Mouse (Mus musculus): ENCODE measurements at regions not wholly inside any gene's neighbourhood (a gene's known extent, or its start where the extent isn't known, plus 50 kb on each side); places are given as distances from the start of the nearest gene placed in this dataset.

- no peak overlapping the region for H3K4me3 ChIP-seq (replicated peaks; ENCODE audit: insufficient read depth, low read depth, low read length)
These were observed 539.9 kb upstream of the Zfp804a start for GRCm38 (mm10) chr2:81513030-81513579.

GRCm38 (mm10) chr2:81538111-81538510 is 514.9 kb upstream of the Zfp804a start:
- Histone ChIP-seq H3K4me3 (replicated peaks; ENCODE audit: insufficient read depth, low read depth, low read length) (no peak overlapping the region), H3K27me3 (ENCODE audit: control insufficient read depth, insufficient read depth, low read length) (no peaks in the 10 kb centered on the region), H3K4me1 (ENCODE audit: control insufficient read depth, insufficient read depth, low read length) (no peaks in the 10 kb centered on the region), H3K27ac (ENCODE audit: insufficient read depth, low read length) (no peak overlapping the region)
- WGBS: 80% methylated on average over 2 of the region's 2 CpGs
- DNase-seq: no peak
- TF ChIP-seq CTCF (IDR thresholded peaks at IDR 0.05; ENCODE audit: borderline replicate concordance, insufficient read depth, low read depth, low read length): no peak
- no peak for TF ChIP-seq POLR2A (IDR thresholded peaks at IDR 0.05; ENCODE audit: borderline replicate concordance, insufficient read depth, low read length)

More at GRCm38 (mm10) chr2:81513030-81513579, 539.9 kb upstream of the Zfp804a start:
- Histone ChIP-seq H3K4me1 (ENCODE audit: control insufficient read depth, insufficient read depth, low read length) (no peaks in the 10 kb centered on the region), H3K27ac (ENCODE audit: insufficient read depth, low read length) (no peak overlapping the region), H3K27me3 (ENCODE audit: control insufficient read depth, insufficient read depth, low read length) (no peaks in the 10 kb centered on the region)
- WGBS: 91% methylated on average over 4 of the region's 4 CpGs
- DNase-seq: no peak
- TF ChIP-seq CTCF (IDR thresholded peaks at IDR 0.05; ENCODE audit: borderline replicate concordance, insufficient read depth, low read depth, low read length) (no peak), POLR2A (IDR thresholded peaks at IDR 0.05; ENCODE audit: borderline replicate concordance, insufficient read depth, low read length) (no peak)

GRCm38 (mm10) chr2:81549158-81549557 is 503.9 kb upstream of the Zfp804a start:
- Histone ChIP-seq H3K4me3 (replicated peaks; ENCODE audit: insufficient read depth, low read depth, low read length) (no peak overlapping the region), H3K4me1 (ENCODE audit: control insufficient read depth, insufficient read depth, low read length) (no peaks in the 10 kb centered on the region), H3K27ac (ENCODE audit: insufficient read depth, low read length) (no peak overlapping the region), H3K27me3 (ENCODE audit: control insufficient read depth, insufficient read depth, low read length) (no peaks in the 10 kb centered on the region)
- 10% methylated on average over 2 of the region's 2 CpGs for WGBS
- TF ChIP-seq CTCF (IDR thresholded peaks at IDR 0.05; ENCODE audit: borderline replicate concordance, insufficient read depth, low read depth, low read length): no peak
- no peak for TF ChIP-seq POLR2A (IDR thresholded peaks at IDR 0.05; ENCODE audit: borderline replicate concordance, insufficient read depth, low read length)
- peak; percentile 28 to 65 for DNase-seq

GRCm38 (mm10) chr2:81582111-81582510 is 470.9 kb upstream of the Zfp804a start:
- no peak overlapping the region for H3K27ac ChIP-seq (ENCODE audit: insufficient read depth, low read length)
- DNase-seq: no peak
- WGBS: 34% methylated on average over 3 of the region's 3 CpGs
- no peaks in the 10 kb centered on the region for H3K4me1 ChIP-seq (ENCODE audit: control insufficient read depth, insufficient read depth, low read length)
- no peaks in the 10 kb centered on the region for H3K27me3 ChIP-seq (ENCODE audit: control insufficient read depth, insufficient read depth, low read length)
- no peak overlapping the region for H3K4me3 ChIP-seq (replicated peaks; ENCODE audit: insufficient read depth, low read depth, low read length)
- TF ChIP-seq CTCF (IDR thresholded peaks at IDR 0.05; ENCODE audit: borderline replicate concordance, insufficient read depth, low read depth, low read length) (no peak), POLR2A (IDR thresholded peaks at IDR 0.05; ENCODE audit: borderline replicate concordance, insufficient read depth, low read length) (no peak)

All from cerebellum, adult 2 months (tissue).